Mouse (Mus musculus) cerebellum, adult 8-10 months (tissue): ENCODE measurements around the gene Trmu.
A peak's percentile ranks its signal among the peaks of the same experiment; 100 is the strongest.
"Not testable (repeated sequence)": the region's sequence is repeated elsewhere in the genome, so short reads cannot be mapped to it uniquely, and the experiment has no call there.

Source experiments
- DNase-seq: peaks from one replicate; pipeline ENCODE4 v3.0.0; 2022

Trmu gene

DNA sequence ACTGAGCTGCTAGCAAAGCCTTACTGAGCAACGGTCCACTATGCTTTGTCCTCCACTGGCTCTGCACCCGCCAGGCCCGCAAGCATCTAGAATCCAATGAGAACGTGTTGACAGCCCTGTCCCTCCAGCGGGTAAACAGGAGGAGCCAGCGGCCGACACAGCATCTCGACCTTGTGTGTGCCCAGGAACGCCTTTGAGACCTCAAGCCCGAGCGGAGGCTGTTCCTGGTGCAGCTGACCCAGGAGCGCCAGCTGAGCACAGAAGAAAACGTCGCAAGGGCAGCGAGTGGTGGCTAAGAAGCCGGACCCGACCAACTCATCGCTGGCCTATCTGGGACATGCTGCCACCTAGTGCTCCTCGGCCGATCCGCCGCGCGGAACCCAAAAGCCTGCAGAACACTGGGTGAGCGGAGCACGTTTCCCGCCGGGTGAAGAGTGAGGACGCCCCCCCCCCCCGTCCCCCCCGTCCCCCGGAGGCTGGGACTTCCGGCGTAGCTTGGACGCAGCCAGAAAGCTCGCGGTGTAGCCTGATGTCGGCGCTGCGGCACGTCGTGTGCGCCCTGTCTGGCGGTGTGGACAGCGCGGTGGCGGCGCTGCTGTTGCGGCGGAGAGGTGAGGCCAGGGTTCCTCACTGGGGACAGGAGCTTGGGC lies at the start of gene Trmu:
TSS of gene Trmu (plus strand) at position 465 of the 650 bp plus-strand sequence.
- DNase-seq, result peak; percentile 91

DNA sequence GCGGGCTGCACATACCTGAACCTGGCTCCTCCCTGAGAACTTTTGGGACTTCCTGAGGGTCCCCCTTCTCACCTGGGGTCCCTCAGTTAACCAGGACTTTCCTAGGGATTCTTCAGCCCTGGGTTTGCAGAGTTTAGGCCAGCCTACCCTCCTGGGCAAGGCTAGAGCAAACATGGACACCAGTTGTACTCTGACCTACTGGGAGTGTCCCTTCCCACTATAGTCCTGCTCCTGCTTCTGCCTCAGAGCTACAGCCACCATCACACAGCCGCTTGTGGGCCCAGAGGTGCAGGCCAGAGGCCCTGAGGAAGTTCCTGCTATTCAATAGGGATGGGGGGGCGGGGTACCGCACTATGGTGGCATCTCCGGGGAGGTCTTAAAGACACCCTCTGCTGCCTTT lies 49.6 kb upstream of the Trmu start:
- DNase-seq, result no peak

DNA sequence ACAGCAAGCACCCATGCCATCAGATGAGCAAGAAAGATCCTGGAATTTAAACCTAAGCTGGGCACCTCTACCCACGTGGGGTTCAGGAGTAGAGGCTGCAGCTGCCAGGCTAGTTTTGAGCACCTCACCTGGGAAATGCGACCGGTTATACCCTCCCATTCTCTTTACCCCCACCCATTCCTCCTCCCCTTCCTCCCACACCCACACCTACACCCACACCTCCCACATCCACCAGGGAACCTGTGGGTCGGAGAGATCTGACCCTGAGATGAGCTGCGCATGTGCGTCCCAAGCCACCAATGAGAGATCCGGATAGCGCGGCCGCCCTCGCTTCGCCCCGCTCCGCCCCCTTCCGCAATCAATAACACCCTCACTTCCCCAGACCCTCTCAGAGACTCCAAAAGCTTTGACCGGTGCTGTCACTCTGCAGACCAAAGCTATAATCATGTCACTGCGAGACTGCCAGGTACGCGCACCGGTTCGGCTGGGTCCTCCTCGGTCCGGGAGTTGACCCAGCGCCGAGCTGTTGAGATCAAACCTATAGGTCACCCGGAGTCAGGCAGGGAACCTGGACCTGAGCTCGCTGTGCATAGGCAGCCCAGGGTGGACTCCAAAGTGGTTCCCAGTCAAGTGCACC lies 47.0 kb upstream of the Trmu start, which contains the start of gene Ttc38:
TSS of gene Ttc38 (plus strand) at position 353 of the 637 bp plus-strand sequence.
- DNase-seq, result peak; percentile 82

DNA sequence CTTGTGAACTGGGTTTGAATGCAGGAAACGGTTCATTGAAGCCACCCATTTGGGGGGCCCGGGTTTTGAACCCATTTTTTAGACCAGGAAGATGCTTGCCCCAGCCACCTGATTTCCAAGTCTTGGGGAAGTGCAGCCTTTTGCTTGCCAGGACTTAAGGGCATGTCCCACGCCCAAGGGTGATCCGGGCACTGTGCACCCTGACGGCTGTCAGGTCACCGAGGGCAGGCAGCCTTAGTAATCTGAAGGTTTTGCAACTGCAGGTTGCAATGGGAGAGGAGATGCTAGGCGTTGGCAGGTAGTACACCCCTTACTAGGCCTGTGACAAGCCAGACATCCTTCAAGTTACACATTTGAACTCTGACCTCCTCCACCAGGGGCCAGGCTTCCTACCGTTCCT lies 46.5 kb upstream of the Trmu start:
- DNase-seq, result no peak

DNA sequence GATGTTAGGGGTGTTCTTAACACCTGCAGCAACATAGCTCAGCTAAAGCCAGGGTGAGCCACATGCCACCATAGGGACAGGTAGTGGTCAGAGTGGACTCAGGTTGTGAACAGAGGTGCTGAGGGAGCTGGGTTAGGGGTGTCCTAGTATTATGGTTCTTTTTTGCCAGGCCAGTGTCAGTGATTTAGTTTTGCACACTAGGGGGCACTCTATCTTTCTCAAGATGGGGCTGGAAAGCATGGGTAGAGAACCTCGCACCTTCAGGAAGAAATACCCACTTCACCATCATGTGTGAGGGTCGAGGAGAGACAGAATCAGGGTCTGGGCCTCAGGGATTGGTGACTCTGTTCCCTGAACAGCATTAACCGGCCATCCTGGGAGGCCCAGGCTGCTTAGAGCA lies 43.8 kb upstream of the Trmu start:
- no peak for DNase-seq

DNA sequence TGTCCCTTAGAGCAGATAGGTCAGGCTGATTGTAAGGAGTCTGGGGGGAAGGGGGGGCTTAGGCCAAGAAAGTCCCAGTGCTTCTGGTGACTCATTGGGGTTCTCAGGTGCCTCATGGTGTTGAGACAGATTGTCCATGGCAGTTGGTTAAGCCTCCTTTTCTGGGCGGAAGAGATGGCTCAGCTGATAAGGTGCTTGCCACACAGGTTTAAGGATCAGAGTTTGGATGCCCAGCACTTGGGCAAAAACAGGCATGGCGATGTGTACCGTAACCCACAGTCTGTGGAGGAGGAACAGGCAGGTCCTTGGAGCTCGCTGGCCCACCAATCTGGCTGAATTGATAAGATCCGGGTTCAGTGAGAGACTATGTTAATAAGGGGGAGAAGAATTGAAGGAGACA lies 42.2 kb upstream of the Trmu start:
- DNase-seq, result no peak

DNA sequence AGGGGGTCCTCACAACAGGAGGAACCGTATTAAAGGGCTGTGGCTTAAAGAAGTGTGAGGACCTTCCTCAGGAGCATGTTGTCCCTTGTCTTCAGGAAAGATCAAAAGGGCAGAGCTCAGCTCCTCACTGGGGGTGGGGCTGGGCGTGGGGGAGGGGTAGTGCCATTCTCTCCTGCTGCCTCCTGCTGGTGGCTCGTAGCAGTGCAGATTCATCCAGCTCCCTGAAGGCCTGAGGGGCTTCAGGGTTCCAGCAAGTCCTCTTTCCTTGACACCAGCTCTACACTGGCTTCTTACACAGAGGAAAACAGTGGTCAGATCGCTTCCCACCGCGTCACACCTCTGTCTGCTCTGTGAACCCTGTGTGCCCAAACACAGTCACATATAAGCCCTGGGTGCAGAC lies 38.1 kb upstream of the Trmu start:
- DNase-seq, result no peak

DNA sequence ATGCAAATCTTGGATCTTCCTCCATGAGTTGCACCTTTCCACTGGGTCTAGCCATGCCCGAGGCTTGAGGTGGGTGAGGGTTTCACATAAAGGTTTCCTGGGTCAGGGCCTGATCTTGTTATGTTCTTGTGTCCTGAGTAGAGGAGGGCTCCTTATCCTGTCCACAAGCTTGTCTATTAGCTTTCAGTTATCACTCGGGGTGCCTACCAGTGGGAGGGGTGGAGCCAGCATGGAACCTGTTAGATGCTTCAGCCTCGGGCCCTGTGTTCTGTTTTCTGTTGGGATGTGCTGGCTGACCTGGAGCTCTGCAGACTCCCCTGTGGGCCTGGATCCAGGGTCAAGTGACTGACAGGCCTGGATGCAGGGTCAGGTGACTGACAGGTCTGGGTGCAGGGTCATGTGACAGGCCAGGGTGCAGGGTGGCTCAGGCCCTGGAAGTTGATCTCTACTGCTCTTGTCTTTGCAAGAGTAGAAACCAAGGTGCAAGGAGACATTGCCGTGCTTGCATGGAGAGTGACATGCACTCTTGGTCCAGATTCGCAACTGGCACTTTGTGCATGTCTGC lies 37.2 kb upstream of the Trmu start:
- no peak for DNase-seq

DNA sequence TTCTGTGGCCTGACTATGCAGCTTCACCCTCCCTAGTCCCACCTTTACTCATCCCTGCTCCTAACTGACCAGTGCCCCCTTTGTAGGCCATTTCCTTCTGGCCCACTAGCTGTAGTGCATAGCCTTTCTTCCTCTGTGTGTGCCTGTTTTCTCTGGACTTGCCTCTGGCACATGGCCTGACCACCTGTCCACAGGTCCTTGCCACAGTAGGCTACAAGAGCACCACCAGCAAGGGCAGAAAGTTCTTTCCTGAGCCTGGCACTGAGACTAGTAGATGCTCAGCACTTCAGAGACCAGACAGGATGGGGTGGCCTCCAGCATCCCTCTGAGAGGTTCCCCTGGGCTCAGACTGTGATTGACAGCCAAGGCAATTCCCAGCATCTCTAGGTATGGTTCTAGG lies 34.0 kb upstream of the Trmu start:
- DNase-seq, result no peak

DNA sequence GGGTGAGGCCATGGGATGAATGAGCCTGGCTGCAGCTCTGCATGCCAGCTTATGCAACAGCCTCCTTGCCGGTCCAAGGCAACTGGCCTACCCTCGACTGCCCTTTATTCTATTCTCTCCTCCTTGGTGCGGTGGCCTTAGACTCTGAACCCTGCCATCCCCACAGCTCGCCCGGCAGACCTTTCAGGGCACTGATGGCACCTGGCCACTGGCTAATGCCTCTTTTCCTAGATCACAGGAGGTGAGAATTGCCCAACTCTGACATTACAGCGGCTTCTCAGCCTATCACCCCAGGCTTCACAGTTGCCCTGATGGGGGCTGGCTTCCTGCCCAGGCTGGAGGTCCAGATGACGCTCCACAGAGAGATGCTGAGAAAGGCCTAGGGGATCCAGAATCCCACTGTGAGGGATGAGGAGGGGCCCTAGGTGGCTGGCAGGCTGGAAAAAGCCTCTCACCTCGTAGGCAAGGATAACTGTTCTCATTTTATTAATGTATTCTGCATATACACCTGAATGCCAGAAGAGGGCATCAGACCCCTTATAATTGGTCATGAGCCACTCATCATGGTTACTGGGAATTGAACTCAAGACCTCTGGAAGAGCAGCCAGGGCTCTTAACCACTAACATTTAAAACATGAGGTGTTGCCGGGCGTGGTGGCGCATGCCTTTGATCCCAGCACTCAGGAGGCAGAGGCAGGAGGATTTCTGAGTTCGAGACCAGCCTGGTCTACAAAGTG lies 27.3 kb upstream of the Trmu start:
- no peak for DNase-seq

DNA sequence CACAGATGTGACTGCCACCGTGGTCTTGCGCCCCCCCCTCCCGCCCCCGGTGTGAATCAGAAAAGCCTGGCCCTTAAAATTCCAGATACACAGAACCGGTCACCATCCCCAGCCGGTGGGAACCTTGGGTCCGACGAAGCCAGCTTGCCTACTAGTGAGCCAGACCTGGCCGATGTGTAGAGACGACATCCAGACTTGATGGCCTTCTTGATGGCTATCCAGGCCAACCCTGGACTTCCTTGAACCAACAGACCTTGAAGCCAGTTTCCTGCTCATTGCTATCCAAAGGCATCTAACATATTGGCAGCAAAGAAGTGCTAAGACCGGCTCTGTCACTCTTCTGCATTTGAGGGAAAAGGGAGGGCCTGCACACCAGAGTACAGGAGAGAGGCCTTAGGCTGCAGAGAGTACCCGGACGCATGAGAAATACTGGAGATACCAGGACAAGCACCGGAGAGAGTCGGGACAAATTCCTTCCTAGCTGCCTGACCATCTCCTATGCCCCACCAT lies 20.1 kb upstream of the Trmu start:
- no peak for DNase-seq

DNA sequence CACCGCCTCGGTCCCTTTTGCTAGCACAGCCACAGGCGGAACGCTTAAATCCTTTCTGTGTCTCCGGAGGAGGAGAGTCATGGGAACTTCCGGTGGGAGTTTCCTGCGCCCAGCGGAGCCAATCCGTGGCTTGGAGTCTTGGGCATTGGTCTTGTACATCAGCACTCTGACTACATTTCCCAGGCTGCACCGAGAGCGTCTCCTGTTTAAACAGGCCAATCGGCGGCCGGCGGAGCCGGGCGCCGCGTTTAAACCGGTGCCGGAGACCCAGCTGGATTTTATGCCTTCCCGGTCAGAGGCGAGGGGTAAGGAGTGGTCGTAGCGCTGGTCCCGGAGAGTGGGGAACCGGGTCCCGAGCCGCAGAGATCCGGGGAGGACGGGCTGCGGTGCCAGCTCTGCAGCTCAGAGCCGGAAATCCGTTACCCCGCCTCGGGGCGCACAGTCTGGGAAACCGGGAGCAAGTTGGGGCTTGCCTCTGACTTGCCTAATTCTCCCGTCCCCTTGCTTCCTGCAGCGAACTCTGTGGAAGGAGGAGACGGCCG lies 19.6 kb upstream of the Trmu start, which contains the start of gene Gtse1:
TSS of gene Gtse1 (plus strand) at position 256 of the 542 bp plus-strand sequence.
- DNase-seq, result peak; percentile 93

DNA sequence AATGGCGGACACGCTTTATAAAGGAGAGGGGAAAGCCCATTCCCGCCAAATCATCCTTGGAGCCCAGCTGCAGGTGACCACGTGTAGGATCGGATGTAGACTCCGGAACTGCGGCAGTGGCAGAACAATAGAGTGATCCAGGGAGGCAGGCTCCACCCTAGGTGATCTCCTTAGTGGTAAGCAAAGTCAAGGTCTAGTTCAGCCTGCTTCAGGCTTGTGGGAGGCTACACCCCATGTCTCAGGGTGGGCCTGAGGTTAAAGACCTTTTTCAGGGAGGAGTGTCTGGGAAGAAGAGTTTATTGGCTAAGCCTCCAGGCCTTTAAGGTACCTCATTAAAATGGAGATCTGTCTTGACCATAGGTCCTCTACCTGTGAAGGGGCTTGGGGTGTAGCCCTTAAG lies 13.2 kb upstream of the Trmu start:
- DNase-seq, result not testable (repeated sequence)

DNA sequence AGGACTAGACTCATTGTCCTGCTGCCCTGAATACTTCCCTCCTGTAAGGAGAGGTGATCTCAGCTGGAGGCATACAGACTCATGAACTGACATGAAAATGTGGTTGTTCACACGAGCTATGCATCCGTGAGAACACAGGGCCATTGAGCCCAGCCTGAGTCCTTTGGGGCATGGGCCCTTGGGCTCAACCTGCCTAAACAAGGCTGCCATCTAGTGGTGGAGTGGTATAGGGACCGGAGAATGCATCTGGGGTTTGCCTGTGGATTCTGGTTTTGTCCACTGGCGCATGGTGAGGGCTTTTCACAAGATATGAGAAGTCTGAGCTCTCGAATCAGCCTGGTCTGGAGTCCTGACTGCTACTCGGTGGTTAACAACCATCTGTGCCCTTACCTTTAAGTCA lies 11.4 kb upstream of the Trmu start:
- peak; percentile 73 for DNase-seq

DNA sequence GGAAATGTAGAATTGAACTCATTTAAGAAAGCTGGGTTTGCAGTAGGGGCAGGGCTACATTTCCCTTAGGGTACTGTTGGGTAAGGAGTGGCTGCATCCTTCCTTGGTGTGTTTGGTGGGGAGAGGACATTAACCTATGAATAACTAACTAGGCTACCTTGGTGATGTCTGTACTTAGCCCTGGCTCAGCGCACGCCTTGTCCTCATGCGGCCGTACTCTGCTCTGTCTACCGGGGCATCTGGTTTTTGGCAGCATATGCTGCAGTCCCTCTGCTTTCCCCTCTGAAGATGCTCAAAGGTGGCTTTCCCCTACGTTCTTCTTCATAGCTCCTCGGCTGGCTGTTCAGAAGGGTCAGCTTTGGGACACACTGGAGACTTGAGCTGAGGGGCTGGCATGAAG lies 1.8 kb upstream of the Trmu start:
- no peak for DNase-seq

DNA sequence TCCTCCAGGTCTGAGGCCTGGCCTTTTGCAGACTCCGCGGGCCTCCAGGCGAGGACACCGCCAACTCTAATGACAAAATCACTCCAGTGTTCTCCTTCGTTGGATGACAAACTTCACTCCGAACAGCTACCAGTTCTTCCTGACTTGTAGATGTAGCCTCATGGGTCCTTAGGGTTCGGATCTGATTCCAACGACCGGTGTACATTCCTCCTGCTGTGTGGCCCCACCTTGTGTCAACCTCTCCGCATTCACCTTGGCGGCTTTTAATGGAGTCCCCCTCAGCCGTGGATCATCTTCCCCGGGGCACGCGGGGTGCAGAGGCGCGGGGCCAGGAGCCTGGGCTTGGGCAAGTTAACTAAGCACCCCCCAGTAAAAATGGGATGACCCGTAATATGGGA lies 385 bp downstream of the Trmu start:
- DNase-seq, result no peak

DNA sequence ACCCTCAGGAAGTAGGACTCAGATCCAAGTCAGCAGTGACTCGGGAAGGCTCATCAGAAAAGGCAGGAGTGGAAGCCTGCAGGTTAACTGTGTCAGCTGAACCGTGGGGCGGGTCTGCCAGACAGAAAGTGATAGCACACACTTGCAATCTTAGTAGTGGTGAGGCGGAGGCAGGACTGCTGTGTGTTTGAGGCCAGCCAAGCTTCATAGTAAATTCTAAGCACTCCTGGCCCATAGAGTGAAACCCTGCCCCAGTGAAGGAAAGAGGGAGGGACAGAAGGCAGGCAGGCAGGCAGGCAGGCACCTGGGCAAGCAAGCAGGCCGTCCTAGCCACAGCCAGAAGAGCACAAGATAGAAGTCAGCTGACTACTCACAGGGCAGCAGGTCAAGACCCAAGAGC lies 6.5 kb downstream of the Trmu start:
- no peak for DNase-seq

DNA sequence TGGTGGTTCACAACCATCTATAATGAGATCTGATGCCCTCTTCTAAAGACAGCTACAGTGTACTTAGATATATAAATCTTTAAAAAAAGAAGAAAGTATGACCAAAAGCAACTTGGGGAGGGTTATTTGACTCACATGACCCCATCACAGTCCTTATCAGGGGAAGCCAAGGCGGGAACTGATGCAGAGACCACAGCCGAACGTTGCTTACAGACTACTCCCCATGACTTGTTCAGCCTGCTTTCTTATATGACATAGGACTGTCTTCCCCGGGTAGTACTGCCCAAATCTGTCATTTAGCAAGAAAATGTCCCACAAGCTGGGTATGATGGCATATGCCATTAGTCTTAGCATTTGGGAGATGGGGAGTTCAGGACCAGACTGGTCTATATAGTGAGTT lies 10.1 kb downstream of the Trmu start:
- DNase-seq, result no peak

DNA sequence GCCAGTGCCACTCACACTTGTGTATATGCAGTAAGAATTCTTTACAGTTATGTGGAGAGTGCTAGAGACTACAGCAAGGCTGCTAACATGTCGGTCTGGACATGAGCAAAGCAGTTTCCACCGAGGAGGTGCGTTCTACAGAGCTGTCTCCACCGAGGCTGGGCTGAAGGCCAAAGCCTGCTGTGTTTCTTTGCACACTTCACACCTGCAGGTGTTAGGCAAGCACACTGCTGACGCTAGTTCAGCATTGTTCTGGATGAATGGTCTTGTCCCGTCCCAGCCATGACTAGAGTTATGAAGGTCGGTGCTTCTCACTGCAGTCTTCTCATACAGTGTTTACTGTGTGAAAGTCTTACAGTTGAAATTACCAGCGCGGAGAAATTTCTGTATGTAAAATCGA lies 12.9 kb downstream of the Trmu start:
- DNase-seq, result no peak

DNA sequence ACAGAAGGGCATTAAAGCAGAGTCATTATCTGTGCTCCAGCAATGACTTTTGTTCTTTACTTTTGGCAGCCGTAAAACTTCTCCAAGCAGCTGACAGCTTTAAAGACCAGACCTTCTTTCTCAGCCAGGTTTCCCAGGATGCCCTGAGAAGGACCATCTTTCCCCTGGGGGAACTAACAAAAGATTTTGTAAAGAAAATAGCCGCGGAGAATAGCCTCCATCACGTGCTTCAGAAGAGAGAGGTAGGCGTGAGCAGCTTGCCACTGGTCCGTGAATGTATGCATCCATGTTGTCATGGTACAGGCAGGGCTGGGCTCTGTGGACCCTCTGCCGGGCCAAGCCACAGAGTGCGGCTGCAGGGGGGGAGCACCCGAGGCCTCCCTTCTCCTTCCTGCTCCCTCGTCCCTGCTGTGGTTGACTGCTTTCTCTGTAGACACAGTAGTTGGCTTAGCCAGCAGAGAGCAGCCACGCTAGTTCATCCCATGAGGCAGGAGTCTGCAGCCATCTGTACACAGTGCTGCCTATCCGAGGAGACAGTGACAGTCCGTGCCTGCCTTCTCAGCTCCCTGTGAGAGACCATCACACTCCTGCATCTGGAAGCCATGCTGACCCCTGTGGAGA lies 13.5 kb downstream of the Trmu start:
- no peak for DNase-seq

DNA sequence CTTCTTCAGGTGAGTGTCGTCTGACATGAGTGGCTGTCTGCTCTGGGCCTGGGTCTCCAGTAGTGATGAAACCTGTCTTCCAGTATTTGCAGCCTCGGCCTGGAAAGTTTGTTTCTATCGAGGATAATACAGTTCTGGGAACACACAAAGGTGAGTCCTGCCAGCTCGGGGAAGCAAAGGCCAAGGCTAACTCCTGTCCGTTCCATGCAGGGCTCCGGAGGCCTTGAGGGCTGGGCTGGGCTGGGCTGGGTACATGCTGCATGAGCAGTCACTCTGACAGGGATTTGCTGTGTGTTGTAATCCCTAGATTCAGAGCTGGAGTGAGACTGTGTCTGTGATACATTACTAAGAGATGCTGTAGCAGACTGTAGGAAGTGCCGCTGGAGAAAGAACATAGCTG lies 14.8 kb downstream of the Trmu start:
- no peak for DNase-seq

DNA sequence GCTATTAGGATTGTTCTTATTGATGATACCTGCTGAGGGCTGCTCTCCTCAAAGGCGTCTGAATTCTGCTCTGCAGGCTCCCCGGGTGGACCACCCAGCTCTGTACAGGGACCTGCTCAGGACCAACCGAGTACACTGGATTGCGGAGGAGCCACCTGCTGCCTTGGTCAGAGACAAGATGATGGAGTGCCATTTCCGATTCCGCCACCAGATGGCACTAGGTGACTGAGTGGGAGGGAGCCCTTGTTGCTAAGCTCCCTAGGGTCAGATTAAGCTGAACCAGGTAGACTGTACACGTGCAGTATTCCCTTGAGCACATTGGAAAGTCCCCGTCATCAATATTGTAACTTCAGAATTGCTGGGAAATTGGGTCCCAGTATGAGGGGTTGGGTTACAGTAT lies 17.2 kb downstream of the Trmu start:
- DNase-seq, result peak; percentile 84

DNA sequence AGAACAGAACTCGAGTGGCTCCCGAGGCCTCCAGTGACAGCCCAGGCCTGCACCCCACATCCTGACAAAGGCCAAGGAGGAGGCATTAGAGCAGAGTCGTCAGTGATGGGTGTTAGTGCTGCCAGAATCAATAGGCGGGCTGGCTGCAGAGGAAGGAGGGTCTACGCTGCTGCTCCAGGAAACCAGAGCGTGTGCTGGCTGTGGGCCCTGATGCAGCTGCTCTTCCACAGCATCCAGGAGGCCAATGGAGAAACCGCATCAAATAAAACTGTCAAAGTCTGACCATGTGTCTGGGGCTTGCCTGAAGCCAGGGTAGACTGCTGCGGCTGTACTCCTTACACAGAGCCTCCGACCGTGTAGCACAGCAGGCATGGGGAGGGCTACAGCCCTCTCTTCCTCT lies 18.0 kb downstream of the Trmu start:
- DNase-seq, result no peak
